Mouse (Mus musculus): ENCODE results near the gene Mfap5. TPM values are rescaled to one million over a fixed set of nuclear protein-coding genes. Genes with fewer than 3 reads are reported as not detected.

Mfap5 gene
- polyA plus RNA-seq, 1 experiment from 2014 or later: 1.9 TPM

DNA sequence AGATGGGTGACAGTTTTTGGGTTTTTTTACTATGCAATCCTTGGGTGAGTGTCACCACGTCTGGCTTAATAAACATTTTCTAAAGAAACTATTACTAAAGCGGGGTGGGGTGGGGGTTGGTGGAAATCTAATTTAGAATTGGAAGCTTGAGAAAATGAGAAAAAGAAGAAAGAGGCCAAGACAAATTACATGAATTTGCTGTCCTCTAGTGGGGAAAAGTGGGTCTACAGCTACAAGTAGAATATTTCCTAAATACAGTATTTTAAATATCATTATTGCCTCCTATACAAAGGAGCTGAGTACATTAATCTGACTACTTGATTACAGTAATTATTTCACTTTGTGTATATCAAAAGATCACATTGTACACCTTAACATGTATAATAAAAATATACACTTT lies 13.7 kb downstream of the Mfap5 start:
- Histone ChIP-seq H3K9ac (replicated peaks; ENCODE audit: low read length) (no peak overlapping the region), H3K4me1 (ENCODE audit: control insufficient read depth, insufficient read depth, low read length) (no peaks in the 10 kb centered on the region), H3K27me3 (ENCODE audit: control insufficient read depth, insufficient read depth, low read length) (no peaks in the 10 kb centered on the region), H3K4me2 (ENCODE audit: low read depth, low read length) (no peak overlapping the region), H3K9me3 (replicated peaks; ENCODE audit: control insufficient read depth, low read length) (no peaks in the 10 kb centered on the region), H3K36me3 (replicated peaks; ENCODE audit: control insufficient read depth, insufficient read depth, low read depth, low read length) (no peaks in the 10 kb centered on the region), H3K27ac (replicated peaks; ENCODE audit: low read depth, low read length) (no peak overlapping the region), H3K4me3 (ENCODE audit: low read depth, low read length) (no peak overlapping the region)
- DNase-seq (ENCODE audit: low spot score) (peak; percentile 61), ATAC-seq (replicated peaks; ENCODE audit: insufficient number of reproducible peaks, low FRiP score, low TSS enrichment, low read depth) (no peak)
- 36% methylated on average over 2 of the region's 2 CpGs for WGBS

DNA sequence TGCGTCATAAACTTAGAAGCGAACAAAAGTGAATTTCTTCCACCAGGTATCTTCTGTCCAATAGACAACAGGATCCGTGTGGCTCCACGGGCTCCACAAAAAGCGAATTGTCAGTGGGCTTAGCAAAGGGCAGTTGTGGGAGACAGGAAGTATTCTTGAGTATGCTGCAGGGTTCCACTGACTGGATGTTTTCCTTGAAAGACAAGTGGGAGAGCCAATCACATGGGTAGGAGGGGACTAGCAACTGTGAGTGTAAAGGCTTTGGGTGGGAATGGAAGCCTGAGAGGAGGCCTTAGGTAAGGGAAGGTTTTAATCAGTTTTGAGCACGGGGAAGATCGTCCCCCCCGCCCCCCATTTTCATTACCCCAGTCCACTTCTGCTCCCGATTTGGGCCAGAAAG lies 16.9 kb downstream of the Mfap5 start:
- H3K27me3 ChIP-seq (ENCODE audit: control insufficient read depth, insufficient read depth, low read length): no peaks in the 10 kb centered on the region
- no peak overlapping the region for H3K9ac ChIP-seq (replicated peaks; ENCODE audit: low read length)
- no peaks in the 10 kb centered on the region for H3K36me3 ChIP-seq (replicated peaks; ENCODE audit: control insufficient read depth, insufficient read depth, low read depth, low read length)
- H3K9me3 ChIP-seq (replicated peaks; ENCODE audit: control insufficient read depth, low read length): no peaks in the 10 kb centered on the region
- DNase-seq (ENCODE audit: low spot score) (peak; percentile 68), ATAC-seq (replicated peaks; ENCODE audit: insufficient number of reproducible peaks, low FRiP score, low TSS enrichment, low read depth) (no peak)
- no peak overlapping the region for H3K4me3 ChIP-seq (ENCODE audit: low read depth, low read length)
- H3K27ac ChIP-seq (replicated peaks; ENCODE audit: low read depth, low read length): no peak overlapping the region
- WGBS: 66% methylated on average over 9 of the region's 9 CpGs
- no peaks in the 10 kb centered on the region for H3K4me1 ChIP-seq (ENCODE audit: control insufficient read depth, insufficient read depth, low read length)
- H3K4me2 ChIP-seq (ENCODE audit: low read depth, low read length): no peak overlapping the region

DNA sequence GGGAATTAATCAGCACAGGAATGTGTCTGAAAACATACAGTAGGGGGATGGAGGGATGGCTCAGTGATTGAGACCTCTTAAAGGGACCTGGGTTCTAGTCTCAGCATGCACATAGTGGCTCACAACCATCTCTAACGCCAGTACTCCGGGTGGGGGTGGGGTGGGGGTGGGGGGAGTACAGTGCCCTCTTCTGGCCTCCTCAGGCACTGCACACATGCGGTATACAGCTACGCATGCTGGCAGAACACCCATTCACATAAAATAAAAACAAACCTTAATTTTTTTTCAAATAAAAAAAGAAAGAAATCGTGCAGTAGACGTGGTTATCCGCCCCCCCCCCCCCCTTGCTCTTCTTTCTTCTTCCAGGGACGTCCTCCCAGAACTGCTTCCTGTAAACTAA lies 17.6 kb downstream of the Mfap5 start:
- WGBS: 85% methylated on average over 8 of the region's 8 CpGs

DNA sequence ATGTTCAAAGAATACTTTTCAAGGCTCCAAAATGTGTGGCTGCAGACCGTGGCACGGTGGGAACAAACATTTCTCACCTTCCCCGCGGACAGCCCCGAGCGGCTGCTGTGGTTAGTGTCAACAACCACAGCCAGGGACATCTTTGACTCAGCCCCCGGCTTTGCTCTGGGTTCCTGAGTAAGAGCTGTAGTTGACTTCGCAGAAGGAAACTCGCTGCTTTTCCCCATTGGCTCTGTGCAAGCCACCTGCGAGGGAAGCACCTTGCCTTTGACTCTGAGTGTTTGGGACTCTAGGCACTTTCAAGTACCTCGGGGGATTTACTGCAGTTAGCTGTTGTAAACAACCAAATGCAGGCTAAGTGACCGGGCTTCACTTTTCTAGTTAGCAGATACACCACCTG lies 22.0 kb downstream of the Mfap5 start:
- Histone ChIP-seq H3K9ac (replicated peaks; ENCODE audit: low read length) (no peak overlapping the region), H3K27ac (replicated peaks; ENCODE audit: low read depth, low read length) (no peak overlapping the region), H3K9me3 (replicated peaks; ENCODE audit: control insufficient read depth, low read length) (no peaks in the 10 kb centered on the region), H3K27me3 (ENCODE audit: control insufficient read depth, insufficient read depth, low read length) (no peaks in the 10 kb centered on the region), H3K4me3 (ENCODE audit: low read depth, low read length) (no peak overlapping the region), H3K4me2 (ENCODE audit: low read depth, low read length) (no peak overlapping the region), H3K36me3 (replicated peaks; ENCODE audit: control insufficient read depth, insufficient read depth, low read depth, low read length) (no peaks in the 10 kb centered on the region), H3K4me1 (ENCODE audit: control insufficient read depth, insufficient read depth, low read length) (no peaks in the 10 kb centered on the region)
- DNase-seq (ENCODE audit: low spot score) (no peak), ATAC-seq (replicated peaks; ENCODE audit: insufficient number of reproducible peaks, low FRiP score, low TSS enrichment, low read depth) (no peak)
- 63% methylated on average over 12 of the region's 12 CpGs for WGBS

More for the DNA sequence above, 17.6 kb downstream of the Mfap5 start:
- H3K27me3 ChIP-seq (ENCODE audit: control insufficient read depth, insufficient read depth, low read length): no peaks in the 10 kb centered on the region
- no peak overlapping the region for H3K4me2 ChIP-seq (ENCODE audit: low read depth, low read length)
- H3K4me1 ChIP-seq (ENCODE audit: control insufficient read depth, insufficient read depth, low read length): no peaks in the 10 kb centered on the region
- H3K9ac ChIP-seq (replicated peaks; ENCODE audit: low read length): no peak overlapping the region
- no peaks in the 10 kb centered on the region for H3K9me3 ChIP-seq (replicated peaks; ENCODE audit: control insufficient read depth, low read length)
- DNase-seq (ENCODE audit: low spot score) (no peak), ATAC-seq (replicated peaks; ENCODE audit: insufficient number of reproducible peaks, low FRiP score, low TSS enrichment, low read depth) (0 out of 2 replicates have a peak, but pooled peaks have one; percentile 17)
- H3K36me3 ChIP-seq (replicated peaks; ENCODE audit: control insufficient read depth, insufficient read depth, low read depth, low read length): no peaks in the 10 kb centered on the region
- H3K4me3 ChIP-seq (ENCODE audit: low read depth, low read length): no peak overlapping the region
- H3K27ac ChIP-seq (replicated peaks; ENCODE audit: low read depth, low read length): no peak overlapping the region

DNA sequence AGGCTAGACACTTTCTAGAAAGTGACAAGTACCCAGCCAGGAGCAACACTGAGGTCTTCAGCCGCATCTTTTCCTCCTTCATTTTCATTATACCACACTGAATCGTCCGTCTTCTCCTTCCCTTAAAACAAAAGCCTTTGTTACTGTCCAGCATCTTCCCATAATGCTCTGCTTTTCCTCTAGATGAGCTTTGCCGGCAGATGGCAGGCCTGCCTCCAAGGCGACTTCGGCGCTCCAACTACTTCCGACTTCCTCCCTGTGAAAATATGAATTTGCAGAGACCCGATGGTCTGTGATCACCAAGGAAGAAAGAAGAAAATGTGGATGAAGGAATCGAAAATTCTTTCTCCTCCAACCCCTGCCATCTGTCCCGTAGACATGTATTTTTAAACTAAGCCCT lies 22.5 kb downstream of the Mfap5 start:
- no peaks in the 10 kb centered on the region for H3K9me3 ChIP-seq (replicated peaks; ENCODE audit: control insufficient read depth, low read length)

DNA sequence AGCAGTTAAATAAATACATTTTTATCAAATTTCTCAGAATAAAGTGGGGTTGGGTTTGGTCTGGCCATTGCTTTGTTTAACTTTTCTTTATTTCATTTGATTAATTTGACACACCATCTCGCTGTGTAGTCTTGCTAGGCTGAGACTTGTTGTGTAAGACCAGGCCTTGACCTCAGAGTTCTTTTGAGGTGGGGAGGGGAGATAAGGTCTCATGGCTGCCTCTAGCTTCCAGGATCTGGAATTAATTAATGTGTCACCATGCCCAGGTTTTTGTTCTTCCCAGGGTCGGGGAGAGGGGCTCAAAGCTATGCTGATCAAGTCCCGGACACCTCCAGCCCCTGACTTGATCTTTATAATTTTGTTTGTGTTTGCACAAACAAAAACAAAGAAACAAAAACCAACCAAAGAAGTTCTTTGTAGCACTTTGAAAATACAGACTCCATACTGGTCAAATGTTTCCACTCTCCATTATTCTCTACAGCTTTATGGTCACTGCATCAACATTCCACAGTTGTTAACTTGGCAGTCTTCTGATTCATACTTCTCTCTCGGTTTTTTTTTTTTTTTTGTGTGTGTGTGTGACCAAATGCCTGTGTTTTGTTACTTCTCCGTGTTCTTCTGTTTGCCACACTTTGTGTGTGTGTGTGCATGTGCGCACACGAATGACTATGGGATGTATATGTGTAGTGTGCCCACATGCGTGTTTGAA lies 26.0 kb downstream of the Mfap5 start:
- Histone ChIP-seq H3K27me3 (ENCODE audit: control insufficient read depth, insufficient read depth, low read length) (no peaks in the 10 kb centered on the region), H3K4me3 (ENCODE audit: low read depth, low read length) (no peak overlapping the region), H3K27ac (replicated peaks; ENCODE audit: low read depth, low read length) (no peak overlapping the region), H3K9me3 (replicated peaks; ENCODE audit: control insufficient read depth, low read length) (no peaks in the 10 kb centered on the region), H3K36me3 (replicated peaks; ENCODE audit: control insufficient read depth, insufficient read depth, low read depth, low read length) (no peaks in the 10 kb centered on the region), H3K4me1 (ENCODE audit: control insufficient read depth, insufficient read depth, low read length) (no peaks in the 10 kb centered on the region), H3K4me2 (ENCODE audit: low read depth, low read length) (no peak overlapping the region), H3K9ac (replicated peaks; ENCODE audit: low read length) (no peak overlapping the region)
- ATAC-seq (replicated peaks; ENCODE audit: insufficient number of reproducible peaks, low FRiP score, low TSS enrichment, low read depth) (no peak), DNase-seq (ENCODE audit: low spot score) (peak; percentile 40)
- WGBS: 61% methylated on average over 8 of the region's 8 CpGs

More for the DNA sequence above, 22.5 kb downstream of the Mfap5 start:
- no peak overlapping the region for H3K9ac ChIP-seq (replicated peaks; ENCODE audit: low read length)
- no peaks in the 10 kb centered on the region for H3K4me1 ChIP-seq (ENCODE audit: control insufficient read depth, insufficient read depth, low read length)
- H3K27ac ChIP-seq (replicated peaks; ENCODE audit: low read depth, low read length): no peak overlapping the region
- no peak overlapping the region for H3K4me3 ChIP-seq (ENCODE audit: low read depth, low read length)
- H3K27me3 ChIP-seq (ENCODE audit: control insufficient read depth, insufficient read depth, low read length): no peaks in the 10 kb centered on the region
- ATAC-seq (replicated peaks; ENCODE audit: insufficient number of reproducible peaks, low FRiP score, low TSS enrichment, low read depth) (no peak), DNase-seq (ENCODE audit: low spot score) (no peak)
- H3K36me3 ChIP-seq (replicated peaks; ENCODE audit: control insufficient read depth, insufficient read depth, low read depth, low read length): no peaks in the 10 kb centered on the region
- 77% methylated on average over 11 of the region's 11 CpGs for WGBS
- H3K4me2 ChIP-seq (ENCODE audit: low read depth, low read length): no peak overlapping the region

DNA sequence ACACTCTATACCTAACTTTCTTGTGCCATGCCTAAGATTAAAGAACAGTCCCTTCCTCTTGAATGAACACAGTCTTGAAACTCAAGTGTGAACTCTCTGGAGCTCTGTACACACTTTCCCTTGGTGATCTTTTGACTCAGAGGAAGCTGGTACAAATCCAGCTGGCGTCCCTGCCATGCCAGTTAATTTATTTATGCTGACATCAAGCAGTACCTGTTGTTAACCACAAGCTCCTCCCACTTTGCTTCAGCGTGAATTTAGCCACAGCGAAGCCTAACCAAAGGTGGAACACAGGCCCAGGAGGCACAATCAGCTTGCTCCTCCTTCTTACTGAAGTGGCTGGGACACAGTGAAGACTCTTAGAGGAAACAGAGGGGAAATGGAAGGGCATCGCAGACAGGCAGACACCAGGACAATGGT lies 27.2 kb downstream of the Mfap5 start:
- ATAC-seq (replicated peaks; ENCODE audit: insufficient number of reproducible peaks, low FRiP score, low TSS enrichment, low read depth): 0 out of 2 replicates have a peak, but pooled peaks have one; percentile 50
- no peak for DNase-seq (ENCODE audit: low spot score)

DNA sequence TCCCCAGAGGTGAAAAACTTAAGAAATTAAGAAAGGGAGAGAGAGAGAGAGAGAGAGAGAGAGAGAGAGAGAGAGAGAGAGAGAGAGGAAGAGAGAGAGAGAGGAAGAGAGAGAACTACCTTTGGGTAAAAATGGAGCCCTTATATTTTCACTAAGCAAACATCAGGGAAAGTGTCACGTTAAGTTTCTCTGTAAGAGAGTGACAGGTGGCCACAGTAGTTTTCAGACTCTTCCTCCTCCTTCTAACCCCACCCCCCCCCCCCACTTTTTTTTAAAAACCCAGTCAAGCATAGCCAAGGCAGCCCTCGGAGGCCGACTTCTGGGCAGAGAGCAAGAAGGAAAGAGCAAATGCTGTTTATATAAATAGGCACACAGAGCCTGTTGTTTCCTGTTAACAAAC lies 28.4 kb downstream of the Mfap5 start:
- 30% methylated on average over 3 of the region's 3 CpGs for WGBS
- no peak for ATAC-seq (replicated peaks; ENCODE audit: insufficient number of reproducible peaks, low FRiP score, low TSS enrichment, low read depth)

More for the DNA sequence above, 27.2 kb downstream of the Mfap5 start:
- Histone ChIP-seq H3K27me3 (ENCODE audit: control insufficient read depth, insufficient read depth, low read length) (no peaks in the 10 kb centered on the region), H3K4me3 (ENCODE audit: low read depth, low read length) (no peak overlapping the region), H3K27ac (replicated peaks; ENCODE audit: low read depth, low read length) (no peak overlapping the region), H3K36me3 (replicated peaks; ENCODE audit: control insufficient read depth, insufficient read depth, low read depth, low read length) (no peaks in the 10 kb centered on the region), H3K9me3 (replicated peaks; ENCODE audit: control insufficient read depth, low read length) (no peaks in the 10 kb centered on the region), H3K4me2 (ENCODE audit: low read depth, low read length) (no peak overlapping the region), H3K4me1 (ENCODE audit: control insufficient read depth, insufficient read depth, low read length) (no peaks in the 10 kb centered on the region), H3K9ac (replicated peaks; ENCODE audit: low read length) (no peak overlapping the region)
- WGBS: 10% methylated on average over 4 of the region's 4 CpGs

More for the DNA sequence above, 28.4 kb downstream of the Mfap5 start:
- H3K27ac ChIP-seq (replicated peaks; ENCODE audit: low read depth, low read length): no peak overlapping the region
- no peak overlapping the region for H3K9ac ChIP-seq (replicated peaks; ENCODE audit: low read length)
- H3K4me2 ChIP-seq (ENCODE audit: low read depth, low read length): no peak overlapping the region
- no peaks in the 10 kb centered on the region for H3K4me1 ChIP-seq (ENCODE audit: control insufficient read depth, insufficient read depth, low read length)
- H3K4me3 ChIP-seq (ENCODE audit: low read depth, low read length): no peak overlapping the region
- no peak for DNase-seq (ENCODE audit: low spot score)
- no peaks in the 10 kb centered on the region for H3K36me3 ChIP-seq (replicated peaks; ENCODE audit: control insufficient read depth, insufficient read depth, low read depth, low read length)
- H3K27me3 ChIP-seq (ENCODE audit: control insufficient read depth, insufficient read depth, low read length): no peaks in the 10 kb centered on the region
- H3K9me3 ChIP-seq (replicated peaks; ENCODE audit: control insufficient read depth, low read length): no peaks in the 10 kb centered on the region
